Mouse (Mus musculus): ENCODE measurements at regions not wholly inside any gene's neighbourhood (a gene's known extent, or its start where the extent isn't known, plus 50 kb on each side); places are given as distances from the start of the nearest gene placed in this dataset.

DNA sequence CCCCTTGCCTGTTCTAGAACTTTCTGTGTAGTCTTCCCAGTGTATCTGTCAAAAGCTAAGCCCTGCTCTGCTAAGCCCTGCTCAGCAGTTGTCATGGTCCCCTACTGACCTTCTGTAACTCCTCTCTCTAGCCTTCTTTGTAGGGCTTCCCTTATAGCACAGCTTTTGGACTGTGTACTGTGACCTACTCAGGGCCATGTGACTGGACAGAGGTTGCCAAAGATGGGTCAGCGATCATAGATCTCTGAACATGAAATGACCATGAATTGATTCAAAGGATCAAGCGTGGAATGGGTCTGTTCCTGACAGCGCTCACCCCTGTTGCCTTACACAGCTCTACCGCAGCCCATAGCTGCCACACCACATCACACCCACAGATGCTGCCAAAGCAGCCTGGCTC, 294.3 kb downstream of the Sox9 start:
- TF ChIP-seq TAL1 (IDR thresholded peaks at IDR 0.05; ENCODE audit: low read length) (no peak), GATA1 (IDR thresholded peaks at IDR 0.05; ENCODE audit: low read length) (no peak)

Data from erythroblast, embryonic 14.5 days (primary cell).